Mouse (Mus musculus): ENCODE results near the gene Ptprcap. TPM values are rescaled to one million over a fixed set of nuclear protein-coding genes. Genes with fewer than 3 reads are reported as not detected.

Gene Ptprcap
- total RNA-seq, 2 experiments from 2014 or later: not detected

GRCm38 (mm10) chr19:4164721-4165120, 11.3 kb downstream of the Ptprcap start:
- no peak for DNase-seq (ENCODE audit: low spot score)

- no peak for DNase-seq (ENCODE audit: low spot score)
These were observed 13.5 kb downstream of the Ptprcap start for GRCm38 (mm10) chr19:4166678-4167476.

DNA sequence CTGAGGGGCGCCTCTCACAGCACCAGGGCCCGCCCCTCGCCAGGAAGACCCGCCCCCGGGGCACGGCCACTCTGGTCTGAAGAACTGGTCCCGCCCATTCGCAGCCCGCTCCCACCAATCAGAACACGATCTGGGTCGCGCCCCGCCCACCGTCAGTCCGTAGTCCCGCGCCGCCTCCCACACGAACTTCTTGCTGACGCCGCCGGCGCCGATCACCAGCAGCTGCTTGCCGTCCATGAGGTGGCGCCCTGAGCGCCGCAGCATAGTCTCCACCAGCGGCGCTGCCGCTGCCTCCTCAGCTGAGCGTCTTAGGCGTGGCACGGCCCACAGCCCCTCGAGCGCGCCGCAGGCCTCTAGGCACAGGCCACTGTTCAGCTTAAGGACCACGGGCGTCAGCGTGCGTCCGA, 16.0 kb downstream of the Ptprcap start:
- peak; percentile 100 for DNase-seq (ENCODE audit: low spot score)

GRCm38 (mm10) chr19:4169810-4170209, 16.4 kb downstream of the Ptprcap start:
- DNase-seq (ENCODE audit: low spot score): no peak

- no peak for DNase-seq (ENCODE audit: low spot score)
These were observed 17.5 kb downstream of the Ptprcap start for GRCm38 (mm10) chr19:4170723-4171392.

DNA sequence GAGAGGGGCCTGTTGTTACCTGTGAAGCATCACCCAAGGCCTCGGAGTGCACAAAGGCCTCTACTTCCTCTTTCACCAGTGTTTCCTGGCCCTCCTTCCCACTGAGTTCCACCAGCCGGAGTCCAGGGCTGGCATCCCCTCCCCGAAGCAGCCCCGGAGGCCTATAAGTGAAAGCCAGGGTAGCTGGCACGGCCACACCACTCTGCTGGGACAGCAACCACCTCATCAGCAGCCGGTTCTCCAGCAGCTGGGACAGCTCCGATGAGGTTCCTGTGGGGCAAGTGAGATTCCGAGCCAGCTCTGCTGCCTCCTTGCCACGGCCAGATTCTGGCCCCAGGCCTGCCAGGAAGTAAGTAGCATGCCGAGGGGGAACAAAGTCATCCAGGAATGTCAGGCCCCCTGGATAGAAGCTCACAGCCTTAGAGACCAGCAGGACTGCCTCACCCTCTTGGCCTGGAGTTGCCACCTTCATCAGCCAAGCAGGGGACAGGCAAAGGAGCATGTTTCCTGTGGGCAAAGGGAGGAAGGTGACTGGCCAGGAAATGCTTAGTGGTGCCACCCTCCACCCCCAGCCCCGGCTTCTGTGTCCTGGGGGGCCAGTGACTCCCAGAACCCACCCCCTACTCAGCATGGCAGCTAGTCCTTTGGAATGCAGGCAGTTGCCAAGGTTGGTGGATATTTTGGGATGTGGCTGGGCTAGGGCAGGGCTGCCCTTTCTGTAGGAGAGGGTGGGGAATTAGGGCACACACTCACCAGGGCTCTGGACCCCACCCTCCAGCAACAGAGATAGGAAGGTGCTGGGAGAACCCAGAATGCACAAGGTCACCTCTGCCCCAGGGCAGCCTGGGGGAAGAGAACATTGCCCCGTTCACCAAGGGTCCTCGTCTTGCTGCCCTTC, 18.2 kb downstream of the Ptprcap start:
- peak; percentile 43 for DNase-seq (ENCODE audit: low spot score)

- DNase-seq (ENCODE audit: low spot score): no peak
These were observed 19.5 kb downstream of the Ptprcap start for GRCm38 (mm10) chr19:4172925-4173324.

GRCm38 (mm10) chr19:4175368-4175947, 22.1 kb downstream of the Ptprcap start, which contains the start of gene Carns1:
Gene Carns1, minus strand, starts transcription at chr19:4175479.
- peak; percentile 57 for DNase-seq (ENCODE audit: low spot score)

- DNase-seq (ENCODE audit: low spot score): no peak
These were observed 27.0 kb downstream of the Ptprcap start for GRCm38 (mm10) chr19:4180411-4180810.

GRCm38 (mm10) chr19:4181892-4182291, 28.5 kb downstream of the Ptprcap start:
- peak; percentile 41 for DNase-seq (ENCODE audit: low spot score)

GRCm38 (mm10) chr19:4183689-4184088, 30.3 kb downstream of the Ptprcap start:
- no peak for DNase-seq (ENCODE audit: low spot score)

GRCm38 (mm10) chr19:4184976-4185975, 31.9 kb downstream of the Ptprcap start:
- DNase-seq (ENCODE audit: low spot score): no peak

GRCm38 (mm10) chr19:4187303-4187702, 33.9 kb downstream of the Ptprcap start:
- peak; percentile 56 for DNase-seq (ENCODE audit: low spot score)

GRCm38 (mm10) chr19:4189051-4189620, 35.7 kb downstream of the Ptprcap start:
- no peak for DNase-seq (ENCODE audit: low spot score)

GRCm38 (mm10) chr19:4190831-4191334, 37.5 kb downstream of the Ptprcap start, which contains the start of gene Tbc1d10c:
Gene Tbc1d10c, minus strand, starts transcription at chr19:4191284.
- no peak for DNase-seq (ENCODE audit: low spot score)

GRCm38 (mm10) chr19:4191528-4192250, 38.3 kb downstream of the Ptprcap start, which contains the start of gene Ppp1ca:
Gene Ppp1ca, plus strand, starts transcription at chr19:4192065.
- DNase-seq (ENCODE audit: low spot score): peak; percentile 96

DNA sequence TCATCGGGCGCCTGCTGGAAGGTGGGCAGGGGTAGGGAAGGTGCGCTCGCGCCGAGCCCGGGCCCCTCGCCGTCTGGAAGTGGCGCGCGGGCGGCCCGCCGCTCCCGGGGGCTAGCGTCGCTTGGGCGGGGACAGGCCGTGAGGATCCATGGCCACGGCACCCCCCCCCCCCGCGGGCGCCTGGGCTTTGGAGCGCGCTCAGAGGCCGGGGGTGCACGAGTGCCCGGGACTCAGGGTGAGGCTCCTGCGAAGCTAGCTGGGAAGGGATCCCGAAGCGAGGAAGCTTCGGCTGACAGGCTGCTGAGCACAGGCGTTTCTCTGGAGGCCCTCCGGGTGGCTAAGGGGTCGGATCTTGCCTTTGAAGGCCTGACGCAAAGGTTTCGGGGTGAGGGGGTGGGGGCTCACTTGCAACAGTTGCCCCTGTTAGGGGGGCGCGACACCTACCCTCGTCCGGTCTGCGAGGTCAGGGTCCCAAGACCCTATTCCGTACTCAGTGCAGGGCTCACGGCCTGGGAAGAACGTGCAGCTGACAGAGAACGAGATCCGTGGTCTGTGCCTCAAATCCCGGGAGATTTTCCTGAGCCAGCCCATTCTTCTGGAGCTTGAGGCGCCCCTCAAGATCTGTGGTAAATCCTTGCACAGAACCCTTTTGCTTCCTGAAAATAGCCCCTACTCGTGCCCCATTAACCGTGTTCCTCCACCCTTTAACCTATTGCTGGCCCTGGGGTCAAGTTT, 39.0 kb downstream of the Ptprcap start:
- no peak for DNase-seq (ENCODE audit: low spot score)

DNA sequence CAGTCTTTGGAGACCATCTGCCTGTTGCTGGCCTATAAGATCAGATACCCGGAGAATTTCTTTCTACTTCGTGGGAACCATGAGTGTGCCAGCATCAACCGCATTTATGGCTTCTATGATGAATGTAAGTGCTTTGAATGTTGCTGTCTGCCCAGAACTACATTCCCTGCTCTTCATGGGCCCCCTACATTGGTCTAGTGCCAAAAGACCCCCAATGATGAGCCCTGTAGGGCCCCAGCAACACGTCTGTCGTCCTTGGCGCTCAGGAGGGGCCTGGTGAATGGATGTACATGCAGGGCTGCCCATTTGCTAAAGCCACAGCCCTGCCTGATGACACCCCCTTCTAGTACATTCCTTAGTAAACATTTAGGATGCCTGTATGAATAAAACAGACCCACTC, 39.7 kb downstream of the Ptprcap start:
- DNase-seq (ENCODE audit: low spot score): no peak
